Mouse (Mus musculus): ENCODE data around the gene Itsn1. TPM values are rescaled to one million over a fixed set of nuclear protein-coding genes. Genes with fewer than 3 reads are reported as not detected.

Gene Itsn1
- polyA plus RNA-seq, 1 experiment from 2014 or later, result 34.5 TPM

GRCm38 (mm10) chr16:91704603-91705340 is 24.3 kb upstream of the Itsn1 start:
- Histone ChIP-seq H3K4me1 (peaks cover 8% of the 10 kb centered on the region; the same call in 1 of the 2 replicates), H3K9me3 (replicated peaks) (no peaks in the 10 kb centered on the region), H3K36me3 (peaks cover 71% of the 10 kb centered on the region), H3K4me3 (no peak overlapping the region), H3K27ac (no peak overlapping the region), H3K27me3 (ENCODE audit: low read depth, poor library complexity, severe bottlenecking) (no peaks in the 10 kb centered on the region)
- no peak for DNase-seq (ENCODE audit: low spot score)
- WGBS, result 85% methylated on average over 14 of the region's 14 CpGs

DNA sequence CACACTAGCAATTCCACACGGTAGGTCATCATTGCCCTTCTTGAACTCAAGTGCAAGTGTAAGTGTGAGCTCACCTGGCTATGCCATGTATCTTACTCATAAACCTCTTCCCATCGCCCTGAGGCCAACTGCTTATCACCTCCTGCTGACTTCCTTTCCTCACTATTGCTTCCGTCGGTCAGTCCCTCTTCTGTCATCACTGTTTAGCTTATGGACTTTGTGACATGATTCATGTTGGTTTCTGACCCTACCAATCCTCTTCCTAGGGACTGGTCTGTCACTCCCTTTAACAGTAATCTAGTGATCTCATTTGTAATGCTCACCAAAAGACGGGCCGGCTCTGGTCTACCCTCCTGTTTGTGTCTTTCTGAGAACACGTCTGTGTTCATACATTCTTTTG is 18.8 kb upstream of the Itsn1 start:
- Histone ChIP-seq H3K4me1 (peaks cover 1% of the 10 kb centered on the region; the same call in 1 of the 2 replicates), H3K27ac (no peak overlapping the region), H3K4me3 (no peak overlapping the region), H3K27me3 (ENCODE audit: low read depth, poor library complexity, severe bottlenecking) (no peaks in the 10 kb centered on the region), H3K9me3 (replicated peaks) (no peaks in the 10 kb centered on the region), H3K36me3 (peaks cover 70% of the 10 kb centered on the region)
- 90% methylated on average over 7 of the region's 7 CpGs for WGBS
- DNase-seq (ENCODE audit: low spot score), result no peak

DNA sequence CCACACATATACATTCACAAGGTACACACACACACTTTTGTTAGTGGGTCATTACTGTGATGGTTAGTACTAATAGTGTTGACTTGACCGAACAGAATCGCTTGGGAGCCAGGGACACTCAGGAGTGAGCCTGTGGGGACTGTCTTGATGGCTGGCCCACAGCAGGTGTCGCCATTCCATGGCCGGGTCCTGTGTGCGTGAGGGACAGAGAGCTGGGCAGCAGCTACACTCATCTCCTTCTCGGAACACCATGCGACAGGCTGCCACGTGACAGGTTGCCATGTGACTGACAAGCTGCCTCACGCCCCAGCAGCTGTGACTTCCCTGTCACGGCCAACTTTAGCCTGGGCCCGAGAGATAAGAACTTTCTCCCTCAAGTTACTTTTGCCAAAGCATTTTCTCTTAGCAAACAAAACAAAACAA is 12.1 kb upstream of the Itsn1 start:
- Histone ChIP-seq H3K9me3 (replicated peaks) (no peaks in the 10 kb centered on the region), H3K27me3 (ENCODE audit: low read depth, poor library complexity, severe bottlenecking) (no peaks in the 10 kb centered on the region), H3K4me3 (no peak overlapping the region), H3K4me1 (no peaks in the 10 kb centered on the region), H3K27ac (no peak overlapping the region), H3K36me3 (peaks cover 76% of the 10 kb centered on the region)
- WGBS, result 83% methylated on average over 11 of the region's 11 CpGs
- no peak for DNase-seq (ENCODE audit: low spot score)

GRCm38 (mm10) chr16:91717399-91717798 is 11.7 kb upstream of the Itsn1 start:
- DNase-seq (ENCODE audit: low spot score), result no peak
- Histone ChIP-seq H3K9me3 (replicated peaks) (no peaks in the 10 kb centered on the region), H3K27ac (no peak overlapping the region), H3K36me3 (peaks cover 71% of the 10 kb centered on the region), H3K4me1 (no peaks in the 10 kb centered on the region), H3K4me3 (no peak overlapping the region), H3K27me3 (ENCODE audit: low read depth, poor library complexity, severe bottlenecking) (no peaks in the 10 kb centered on the region)
- WGBS, result 83% methylated on average over 4 of the region's 4 CpGs

DNA sequence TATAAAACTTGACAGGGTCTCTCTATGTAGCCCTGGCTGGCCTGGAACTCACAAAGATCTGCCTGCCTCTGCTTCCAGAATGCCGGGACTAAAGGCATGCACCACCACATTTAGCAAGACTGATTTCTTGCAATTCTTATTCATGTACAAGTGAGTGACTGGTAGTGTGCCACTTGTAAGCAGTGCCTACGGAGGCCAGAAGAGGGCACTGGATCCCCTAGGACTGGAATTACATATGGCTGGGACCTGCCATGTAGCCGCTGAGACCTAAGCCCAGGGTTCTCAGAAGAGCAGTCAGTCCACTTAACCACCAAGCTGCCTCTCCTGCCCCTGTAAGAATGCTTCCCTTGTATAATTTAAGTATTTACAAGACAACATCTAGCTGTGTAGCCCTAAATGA is 4.8 kb upstream of the Itsn1 start:
- peak; percentile 58 for DNase-seq (ENCODE audit: low spot score)
- WGBS, result 47% methylated on average over 3 of the region's 3 CpGs
- no peak overlapping the region for H3K27ac ChIP-seq

GRCm38 (mm10) chr16:91727433-91727832 is 1.6 kb upstream of the Itsn1 start:
- no peaks in the 10 kb centered on the region for H3K27me3 ChIP-seq (ENCODE audit: low read depth, poor library complexity, severe bottlenecking)
- no peaks in the 10 kb centered on the region for H3K9me3 ChIP-seq (replicated peaks)
- no peak for DNase-seq (ENCODE audit: low spot score)
- peak overlapping the region; percentile 93 for H3K4me3 ChIP-seq
- H3K36me3 ChIP-seq, result no peaks in the 10 kb centered on the region; the same call in 1 of the 2 replicates
- peaks cover 30% of the 10 kb centered on the region for H3K4me1 ChIP-seq
- 93% methylated on average over 15 of the region's 15 CpGs for WGBS
- H3K27ac ChIP-seq, result no peak overlapping the region

More for the DNA sequence above, 4.8 kb upstream of the Itsn1 start:
- H3K9me3 ChIP-seq (replicated peaks), result no peaks in the 10 kb centered on the region
- peaks cover 14% of the 10 kb centered on the region for H3K4me1 ChIP-seq
- no peaks in the 10 kb centered on the region for H3K27me3 ChIP-seq (ENCODE audit: low read depth, poor library complexity, severe bottlenecking)
- H3K36me3 ChIP-seq, result peaks cover 17% of the 10 kb centered on the region
- H3K4me3 ChIP-seq, result no peak overlapping the region

GRCm38 (mm10) chr16:91728123-91729065 is 687 bp upstream of the Itsn1 start, which contains the start of gene Cryzl1:
Gene Cryzl1 (minus strand): TSS chr16:91728975.
- WGBS, result 1% methylated on average over 46 of the region's 46 CpGs
- peak within 1 kb of the TSS; percentile 93 for H3K4me3 ChIP-seq
- peak within 1 kb of the TSS; percentile 95 for H3K27ac ChIP-seq
- DNase-seq (ENCODE audit: low spot score), result peak; percentile 94
- H3K9me3 ChIP-seq (replicated peaks), result no peaks in the 10 kb centered on the region
- H3K36me3 ChIP-seq, result no peaks in the 10 kb centered on the region
- peaks cover 30% of the 10 kb centered on the region for H3K4me1 ChIP-seq
- no peaks in the 10 kb centered on the region for H3K27me3 ChIP-seq (ENCODE audit: low read depth, poor library complexity, severe bottlenecking)

GRCm38 (mm10) chr16:91729821-91730441 is 850 bp downstream of the Itsn1 start:
- Histone ChIP-seq H3K4me3 (peak overlapping the region; percentile 93), H3K4me1 (peaks cover 37% of the 10 kb centered on the region), H3K27me3 (ENCODE audit: low read depth, poor library complexity, severe bottlenecking) (no peaks in the 10 kb centered on the region), H3K36me3 (no peaks in the 10 kb centered on the region), H3K9me3 (replicated peaks) (no peaks in the 10 kb centered on the region), H3K27ac (peak overlapping the region; percentile 95)
- WGBS, result under 1% methylated on average over 44 of the region's 44 CpGs
- DNase-seq (ENCODE audit: low spot score), result peak; percentile 80

- Histone ChIP-seq H3K27me3 (ENCODE audit: low read depth, poor library complexity, severe bottlenecking) (no peaks in the 10 kb centered on the region), H3K36me3 (no peaks in the 10 kb centered on the region), H3K4me1 (peaks cover 43% of the 10 kb centered on the region), H3K27ac (peak overlapping the region; percentile 95), H3K9me3 (replicated peaks) (no peaks in the 10 kb centered on the region), H3K4me3 (peak overlapping the region; percentile 93)
- DNase-seq (ENCODE audit: low spot score), result no peak
- WGBS, result 1% methylated on average over 11 of the region's 11 CpGs
Measured at GRCm38 (mm10) chr16:91730446-91730845, 1.4 kb downstream of the Itsn1 start.

GRCm38 (mm10) chr16:91732816-91733215 is 3.7 kb downstream of the Itsn1 start:
- Histone ChIP-seq H3K9me3 (replicated peaks) (no peaks in the 10 kb centered on the region), H3K4me3 (no peak overlapping the region), H3K36me3 (no peaks in the 10 kb centered on the region), H3K27me3 (ENCODE audit: low read depth, poor library complexity, severe bottlenecking) (no peaks in the 10 kb centered on the region), H3K4me1 (peaks cover 40% of the 10 kb centered on the region), H3K27ac (no peak overlapping the region)
- 76% methylated on average over 2 of the region's 2 CpGs for WGBS
- no peak for DNase-seq (ENCODE audit: low spot score)

GRCm38 (mm10) chr16:91734771-91735170 is 5.7 kb downstream of the Itsn1 start:
- H3K27ac ChIP-seq, result no peak overlapping the region
- H3K9me3 ChIP-seq (replicated peaks), result no peaks in the 10 kb centered on the region
- DNase-seq (ENCODE audit: low spot score), result no peak
- no peaks in the 10 kb centered on the region for H3K36me3 ChIP-seq
- H3K4me3 ChIP-seq, result no peak overlapping the region
- WGBS, result 78% methylated on average over 5 of the region's 5 CpGs
- no peaks in the 10 kb centered on the region for H3K27me3 ChIP-seq (ENCODE audit: low read depth, poor library complexity, severe bottlenecking)
- H3K4me1 ChIP-seq, result peaks cover 40% of the 10 kb centered on the region

DNA sequence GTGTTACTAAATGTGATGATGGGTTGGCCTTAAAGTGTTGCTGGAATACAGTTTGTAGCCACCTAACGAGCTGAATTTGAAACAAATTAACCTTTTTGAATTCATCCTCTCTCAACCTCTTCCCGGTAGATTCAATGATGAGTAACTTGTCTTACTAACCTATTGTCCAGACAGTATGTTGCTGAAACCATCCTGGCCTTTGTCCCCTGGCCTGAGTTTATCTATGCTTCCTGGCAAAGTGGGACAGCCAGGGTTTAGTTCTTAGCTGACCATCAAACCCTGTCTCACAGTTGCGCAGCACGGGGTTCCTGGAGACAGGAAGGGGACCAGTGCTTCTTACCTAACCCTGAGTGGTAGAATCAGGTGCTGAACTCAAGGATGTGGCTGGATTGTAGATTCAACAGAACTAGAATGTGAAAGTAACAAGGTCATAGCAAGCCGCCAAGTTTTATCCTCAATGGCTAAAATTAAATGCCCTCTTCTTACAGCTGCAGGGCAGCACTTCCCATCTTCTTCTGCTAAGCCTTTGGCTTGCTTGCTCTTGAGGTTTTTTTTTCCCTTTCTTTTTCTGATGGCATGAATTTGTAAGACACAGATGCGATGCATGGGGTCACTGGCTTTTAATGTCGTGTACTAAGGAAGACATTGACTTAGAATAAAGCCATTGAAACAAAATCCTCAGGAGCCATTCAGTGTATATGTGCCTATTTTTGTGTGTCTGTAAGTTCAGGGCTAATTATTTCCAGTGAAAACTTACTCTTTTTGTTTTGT is 7.2 kb downstream of the Itsn1 start:
- WGBS, result 85% methylated on average over 7 of the region's 7 CpGs
- H3K36me3 ChIP-seq, result 0 out of 2 replicates have a peak, but pooled peaks cover 3% of the 10 kb centered on the region
- no peak overlapping the region for H3K4me3 ChIP-seq
- peaks cover 45% of the 10 kb centered on the region for H3K4me1 ChIP-seq
- no peaks in the 10 kb centered on the region for H3K27me3 ChIP-seq (ENCODE audit: low read depth, poor library complexity, severe bottlenecking)
- H3K9me3 ChIP-seq (replicated peaks), result no peaks in the 10 kb centered on the region
- H3K27ac ChIP-seq, result no peak overlapping the region
- no peak for DNase-seq (ENCODE audit: low spot score)
